Mouse (Mus musculus): ENCODE measurements around the gene Ankrd33b.
A peak's percentile ranks its signal among the peaks of the same experiment; 100 is the strongest.

Gene Ankrd33b

GRCm38 (mm10) chr15:31342001-31342400 is 25.5 kb downstream of the Ankrd33b start:
- no peak for DNase-seq (ENCODE audit: extremely low spot score, low spot score)

DNA sequence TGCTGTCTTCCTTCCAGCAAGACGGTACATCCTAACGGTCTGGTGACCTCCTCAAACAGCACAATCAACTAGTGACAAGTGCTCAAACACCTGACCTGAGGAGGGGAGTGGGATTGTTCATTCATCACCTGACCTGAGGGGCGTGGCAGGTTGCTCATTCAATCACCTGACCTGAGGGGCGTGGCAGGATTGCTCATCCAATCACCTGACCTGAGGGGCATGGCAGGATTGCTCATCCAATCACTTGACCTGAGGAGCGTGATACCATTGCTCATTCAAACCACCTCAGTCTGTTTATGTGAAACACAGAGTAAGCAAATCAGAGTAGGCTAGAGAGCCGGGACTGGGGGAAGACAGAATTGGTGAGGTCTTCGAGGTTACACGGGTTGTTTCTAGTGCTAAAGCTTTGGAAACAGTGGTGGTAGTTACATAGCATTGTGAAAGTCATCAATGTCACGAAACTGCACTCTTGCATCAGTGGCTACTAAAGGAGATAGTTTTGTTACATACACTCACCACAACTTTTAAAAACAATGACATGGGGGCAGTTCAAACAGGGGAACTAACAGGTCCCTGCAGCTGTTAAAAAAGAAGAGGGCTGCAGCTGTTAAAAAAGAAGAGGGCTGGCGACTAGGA is 28.8 kb downstream of the Ankrd33b start:
- DNase-seq (ENCODE audit: extremely low spot score, low spot score) = no peak

DNA sequence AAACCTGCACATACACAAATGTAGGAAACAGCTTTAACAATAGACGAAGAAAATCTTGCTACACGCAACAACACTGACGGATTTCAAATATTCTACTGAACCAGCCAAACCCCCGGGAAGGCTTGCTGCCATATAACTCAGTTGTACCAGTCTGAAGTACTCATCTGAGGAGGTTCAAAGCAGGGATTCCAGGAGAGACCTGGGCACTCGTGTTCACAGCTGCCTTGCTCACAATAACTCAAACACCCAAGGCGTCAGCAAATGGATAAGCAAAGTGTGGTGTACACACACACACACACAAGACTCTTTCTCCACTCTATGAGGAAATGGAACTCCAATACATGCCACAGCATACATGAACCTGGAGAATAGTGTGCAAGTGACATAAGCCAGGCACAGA is 29.5 kb downstream of the Ankrd33b start:
- DNase-seq (ENCODE audit: extremely low spot score, low spot score) = no peak

DNA sequence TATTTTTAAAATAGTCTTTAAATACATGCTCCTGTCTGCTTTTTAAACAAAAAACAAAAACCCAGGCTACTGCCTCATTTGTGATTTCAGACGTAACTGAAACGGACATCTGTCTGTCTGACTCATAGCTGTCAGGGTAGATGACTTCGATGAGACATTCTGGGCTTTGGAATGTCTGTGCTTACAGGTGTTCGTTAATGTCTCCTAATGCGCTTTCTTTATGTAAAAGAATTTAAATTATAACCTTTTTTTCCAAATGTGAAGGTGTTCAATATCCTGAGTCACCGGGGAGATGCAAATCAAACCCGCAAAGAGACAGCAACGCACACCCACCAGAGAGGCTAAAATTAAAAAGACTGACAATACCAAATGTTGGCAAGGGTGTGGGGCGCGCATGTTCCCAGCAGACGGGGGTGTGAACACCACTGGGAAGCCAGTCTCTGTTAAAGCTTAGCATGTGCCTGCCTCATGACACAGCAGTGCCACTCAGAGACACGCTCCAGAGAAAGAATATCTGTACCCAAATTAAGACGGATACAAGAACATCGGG is 30.3 kb downstream of the Ankrd33b start:
- DNase-seq (ENCODE audit: extremely low spot score, low spot score) = no peak

- no peak for DNase-seq (ENCODE audit: extremely low spot score, low spot score)
Measured at GRCm38 (mm10) chr15:31336685-31337084, 30.8 kb downstream of the Ankrd33b start.

DNA sequence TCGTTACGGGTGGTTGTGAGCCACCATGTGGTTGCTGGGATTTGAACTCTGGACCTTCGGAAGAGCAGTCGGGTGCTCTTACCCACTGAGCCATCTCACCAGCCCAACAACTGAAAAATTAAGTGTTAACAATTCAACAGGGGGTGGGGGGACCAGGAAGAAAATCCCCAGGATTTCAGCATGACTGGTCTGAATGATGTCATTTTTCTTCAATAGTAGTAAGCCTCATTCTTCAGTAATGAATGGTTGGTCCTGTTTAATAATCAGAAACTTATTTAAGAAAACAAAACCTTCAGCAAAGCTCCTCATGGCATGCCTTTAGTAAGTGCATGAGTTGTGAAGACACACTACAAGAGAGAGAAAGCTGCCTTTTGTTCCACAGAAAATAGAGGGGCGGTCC is 32.7 kb downstream of the Ankrd33b start:
- DNase-seq (ENCODE audit: extremely low spot score, low spot score) = no peak

DNA sequence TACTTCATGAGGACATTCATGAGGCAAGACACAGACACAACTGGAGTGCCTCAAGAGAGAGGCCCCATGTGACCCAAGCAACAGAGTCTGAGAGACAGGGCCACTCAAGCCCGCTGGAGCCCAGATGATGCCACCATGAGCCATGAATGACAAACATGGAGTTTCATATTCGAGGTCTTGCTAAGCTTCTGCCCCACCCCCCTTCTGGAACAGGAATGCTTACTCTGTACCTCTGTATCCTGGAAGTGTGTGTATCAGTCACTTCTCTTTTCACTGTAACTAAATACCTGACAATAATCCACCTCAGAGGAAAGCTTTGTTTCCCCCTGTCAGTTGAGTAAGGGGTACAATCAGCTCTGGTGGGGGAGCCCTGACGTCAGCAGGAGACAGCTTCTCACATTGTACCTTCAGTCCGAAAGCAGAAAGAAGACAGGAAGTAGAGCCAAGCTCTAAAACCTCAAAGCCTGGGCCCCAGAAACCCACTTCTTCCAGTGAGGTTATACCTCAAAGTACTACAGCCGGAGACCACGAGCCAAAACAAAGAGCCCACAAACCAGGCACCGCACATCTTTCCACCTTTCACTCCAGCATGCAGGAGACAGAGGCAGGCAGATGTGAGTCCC is 34.9 kb downstream of the Ankrd33b start:
- DNase-seq (ENCODE audit: extremely low spot score, low spot score) = no peak

GRCm38 (mm10) chr15:31331742-31332141 is 35.8 kb downstream of the Ankrd33b start:
- DNase-seq (ENCODE audit: extremely low spot score, low spot score) = no peak

- no peak for DNase-seq (ENCODE audit: extremely low spot score, low spot score)
Measured at GRCm38 (mm10) chr15:31328082-31328614, 39.4 kb downstream of the Ankrd33b start.

DNA sequence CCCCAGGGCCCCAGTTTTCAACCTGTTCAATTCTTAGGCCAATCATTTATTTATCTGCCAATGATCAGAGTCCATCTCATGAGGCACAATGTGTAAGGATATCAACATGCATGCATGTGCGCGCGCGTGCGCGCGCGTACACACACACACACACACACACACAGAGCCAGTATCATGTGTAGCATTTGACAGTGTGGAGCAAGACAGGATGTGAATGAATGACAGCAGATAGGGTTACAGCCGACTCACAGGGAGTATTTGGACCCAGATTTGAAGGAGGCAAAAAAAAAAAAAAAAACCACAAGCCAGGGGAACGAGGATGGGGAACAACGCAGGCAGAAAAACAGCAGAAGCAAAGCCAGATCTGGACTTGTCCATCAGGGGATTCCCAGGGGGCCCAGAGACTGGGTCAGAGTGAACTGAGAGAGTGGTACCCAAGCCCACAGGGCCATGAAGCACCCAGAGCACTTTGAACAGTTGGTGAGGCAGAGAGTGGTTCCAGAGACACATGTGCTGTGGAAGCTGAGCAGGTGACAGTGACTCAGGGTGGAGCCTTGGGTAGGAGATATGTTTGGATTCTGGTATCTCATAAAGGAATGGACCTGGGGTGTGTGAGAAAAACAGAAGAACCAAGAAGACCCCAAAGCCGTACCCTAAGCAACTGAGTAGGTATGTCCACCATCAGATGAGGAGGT is 41.7 kb downstream of the Ankrd33b start:
- DNase-seq (ENCODE audit: extremely low spot score, low spot score) = no peak

DNA sequence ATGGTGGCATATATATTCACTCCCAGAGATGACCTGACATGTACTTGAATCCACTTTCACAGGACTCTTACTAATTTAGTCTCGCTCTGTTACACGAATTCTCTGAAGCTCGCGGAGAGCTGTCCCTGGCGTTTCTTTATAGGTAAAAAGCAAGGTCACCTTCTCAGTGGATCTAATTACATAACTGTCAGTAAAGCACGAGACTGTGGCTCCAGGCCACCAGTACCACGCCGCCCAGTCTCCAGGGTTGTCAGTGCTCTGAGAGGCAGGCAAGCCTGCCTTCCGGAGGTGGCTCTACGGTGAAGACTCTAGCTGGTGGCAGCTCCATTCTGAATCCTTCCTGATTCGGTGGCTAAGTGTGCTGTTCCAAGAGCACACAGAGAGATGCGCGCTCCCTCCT is 43.0 kb downstream of the Ankrd33b start:
- DNase-seq (ENCODE audit: extremely low spot score, low spot score) = no peak

DNA sequence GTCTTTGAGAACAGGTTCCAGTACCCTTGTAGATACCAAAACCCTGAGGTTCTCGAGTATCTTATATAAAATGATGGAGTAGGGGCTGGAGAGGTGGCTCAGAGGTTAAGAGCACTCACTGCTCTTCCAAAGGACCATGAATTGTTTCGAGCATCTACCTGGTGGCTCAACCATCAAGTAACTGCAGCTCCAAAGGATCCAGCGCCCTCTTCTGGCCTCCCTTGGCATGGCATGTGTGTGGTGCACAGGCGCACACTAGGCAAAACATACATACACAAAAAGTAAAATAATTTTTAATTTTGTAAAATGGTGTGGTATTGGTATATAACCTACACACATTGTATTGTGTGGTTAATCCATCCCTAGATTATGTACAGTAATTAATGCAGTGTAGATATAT is 43.8 kb downstream of the Ankrd33b start:
- no peak for DNase-seq (ENCODE audit: extremely low spot score, low spot score)

GRCm38 (mm10) chr15:31320598-31321377 is 46.7 kb downstream of the Ankrd33b start:
- DNase-seq (ENCODE audit: extremely low spot score, low spot score) = no peak

GRCm38 (mm10) chr15:31319046-31319445 is 48.5 kb downstream of the Ankrd33b start:
- no peak for DNase-seq (ENCODE audit: extremely low spot score, low spot score)

DNA sequence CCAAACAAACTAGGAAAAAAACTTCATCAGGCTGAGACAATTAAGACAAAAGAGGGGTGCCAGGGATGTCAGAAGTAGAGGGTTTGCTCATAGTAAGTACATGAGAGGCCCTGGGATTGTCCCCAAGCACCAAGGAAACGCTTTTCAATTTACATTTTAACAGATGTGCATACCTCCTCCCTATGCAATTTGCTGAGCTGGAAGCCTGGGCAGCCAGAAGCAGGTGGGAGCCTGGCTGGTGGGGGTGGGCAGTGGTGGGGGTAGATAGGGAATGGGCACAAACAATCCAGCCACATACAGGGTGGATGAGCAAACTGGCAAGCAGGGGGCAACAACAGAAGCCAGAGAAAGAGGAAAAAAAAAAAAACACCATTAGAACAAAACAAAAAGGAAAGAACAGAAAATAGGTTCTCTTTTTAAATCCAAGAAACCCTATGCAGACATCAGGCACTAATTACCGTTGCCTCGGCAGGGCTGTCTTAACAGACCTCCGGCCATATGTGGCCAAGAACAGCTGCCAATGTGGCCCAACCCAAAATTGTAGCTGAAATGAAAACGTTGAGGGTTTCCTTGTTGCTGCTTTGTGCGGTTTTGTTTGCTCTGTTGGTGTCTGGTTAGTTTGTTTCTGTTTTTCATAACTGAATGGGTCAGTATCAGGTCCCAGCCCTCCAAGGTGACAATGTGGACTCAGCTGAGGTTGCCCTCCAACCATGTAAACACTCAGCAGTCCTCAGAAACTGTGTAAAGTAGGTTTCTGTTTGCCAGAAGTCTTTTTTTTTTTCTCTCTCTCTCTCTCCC is 49.2 kb downstream of the Ankrd33b start:
- no peak for DNase-seq (ENCODE audit: extremely low spot score, low spot score)

DNA sequence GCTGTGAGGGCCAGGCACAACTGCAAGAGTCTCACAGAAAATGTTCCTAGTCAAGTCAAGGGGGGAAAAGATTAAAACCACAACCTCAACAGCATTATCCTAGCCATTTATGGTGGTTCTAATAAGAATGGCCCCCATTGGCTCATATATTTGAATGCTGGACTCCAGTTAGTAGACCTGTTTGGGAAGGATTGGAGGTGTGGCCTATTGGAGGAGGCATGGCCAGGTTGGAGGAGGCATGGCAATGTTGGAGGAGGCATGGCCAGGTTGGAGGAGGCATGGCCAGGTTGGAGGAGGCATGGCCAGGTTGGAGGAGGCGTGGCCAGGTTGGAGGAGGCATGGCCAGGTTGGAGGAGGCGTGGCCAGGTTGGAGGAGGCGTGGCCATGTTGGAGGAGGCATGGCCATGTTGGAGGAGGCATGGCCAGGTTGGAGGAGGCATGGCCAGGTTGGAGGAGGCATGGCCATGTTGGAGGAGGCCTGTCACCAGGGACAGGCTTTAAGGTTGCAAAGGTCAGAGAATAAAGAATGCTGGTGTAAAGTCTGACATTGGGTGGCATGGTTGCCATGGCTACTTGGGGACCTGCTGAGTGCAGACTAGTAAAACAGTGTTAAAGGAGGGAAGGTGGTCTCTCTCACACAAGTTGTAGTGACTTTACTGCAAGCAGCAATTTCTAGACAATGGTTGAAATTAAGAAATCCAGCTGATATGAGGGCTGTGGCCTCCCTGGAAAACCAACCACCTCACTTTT is 50.3 kb downstream of the Ankrd33b start:
- no peak for DNase-seq (ENCODE audit: extremely low spot score, low spot score)

DNA sequence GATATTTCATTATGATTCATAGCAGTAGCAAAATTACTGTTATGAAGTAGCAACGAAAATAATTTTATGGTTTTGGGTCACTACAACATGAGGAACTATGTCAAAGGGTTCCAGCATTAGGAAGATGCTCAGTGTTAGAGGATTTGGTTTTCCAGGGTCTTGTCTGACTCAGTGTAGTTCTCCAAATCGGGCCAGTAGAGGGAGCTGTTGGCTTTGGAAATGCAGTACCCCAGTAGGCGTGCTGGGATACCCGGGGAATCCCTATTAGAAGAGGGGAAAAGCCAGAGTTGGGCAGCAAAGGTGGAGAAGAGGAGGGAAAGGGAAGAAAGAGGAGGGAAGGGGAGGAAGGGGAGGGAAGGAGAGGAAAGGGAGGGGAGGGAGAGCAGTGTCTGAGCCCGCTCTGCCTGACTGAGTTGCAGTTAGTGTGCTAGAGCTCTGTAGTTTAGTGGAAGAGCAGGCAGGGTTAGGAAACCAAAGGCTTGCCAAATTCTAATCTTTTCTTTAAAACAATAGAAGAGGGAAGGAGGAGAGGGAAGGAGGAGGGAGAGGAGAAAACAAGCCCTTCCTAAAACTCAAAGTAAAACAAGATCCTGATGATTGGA is 51.8 kb downstream of the Ankrd33b start:
- peak; percentile 85 for DNase-seq (ENCODE audit: extremely low spot score, low spot score)

GRCm38 (mm10) chr15:31312001-31312400 is 55.5 kb downstream of the Ankrd33b start:
- DNase-seq (ENCODE audit: extremely low spot score, low spot score) = no peak

- no peak for DNase-seq (ENCODE audit: extremely low spot score, low spot score)
Measured at GRCm38 (mm10) chr15:31309526-31309925, 58.0 kb downstream of the Ankrd33b start.

Measured in neural tube, embryonic 10.5 days (tissue).